Mouse (Mus musculus) lung, adult 2 months (tissue): ENCODE measurements around the gene Ptprd. TPM values are rescaled to one million over a fixed set of nuclear protein-coding genes. Genes with fewer than 3 reads are reported as not detected.

ENCODE experiments used
- DNase-seq: peaks from one replicate; pipeline ENCODE4 v3.0.0; 2022
- H3K4me1 ChIP-seq: fragments of 200-500 bp; 2 replicates; pipeline ENCODE4 v1.6.1; 2011; ENCODE audit warnings: low read length; ENCODE audit not compliant: control insufficient read depth, insufficient read depth
- H3K4me3 ChIP-seq: fragments of 200-500 bp; replicated peaks from 2 replicates; pipeline ENCODE3; 2011; ENCODE audit warnings: low read depth, mild to moderate bottlenecking, control low read depth, low read length; ENCODE audit errors: extremely low read depth
- CTCF ChIP-seq: fragments of 200-500 bp; IDR thresholded peaks from 2 replicates; pipeline ENCODE4 v1.5.1; 2011; ENCODE audit warnings: mild to moderate bottlenecking, low read length, control low read depth; ENCODE audit not compliant: insufficient read depth
- POLR2A ChIP-seq: fragments of 200-500 bp; IDR thresholded peaks from 2 replicates; pipeline ENCODE4 v1.6.1; 2011; ENCODE audit warnings: low read depth, mild to moderate bottlenecking, control low read depth, low read length, borderline replicate concordance; ENCODE audit errors: extremely low read depth
- WGBS: fragments of 180-500 bp; shearing (Covaris S2); methylation state at CpG from one replicate; pipeline ENCODE4 v1.1.7; 2018; 5-methylcytosine and 5-hydroxymethylcytosine counted together
- polyA plus RNA-seq: library from polyadenylated mRNA; depleted of rRNA; stranded (reverse); fragments of >200 nt; gene quantifications from 2 replicates; pipeline ENCODE4 v1.2.3, GENCODE M21; 2012

Ptprd gene
- polyA plus RNA-seq, 1 experiment = 13.4 TPM

DNA sequence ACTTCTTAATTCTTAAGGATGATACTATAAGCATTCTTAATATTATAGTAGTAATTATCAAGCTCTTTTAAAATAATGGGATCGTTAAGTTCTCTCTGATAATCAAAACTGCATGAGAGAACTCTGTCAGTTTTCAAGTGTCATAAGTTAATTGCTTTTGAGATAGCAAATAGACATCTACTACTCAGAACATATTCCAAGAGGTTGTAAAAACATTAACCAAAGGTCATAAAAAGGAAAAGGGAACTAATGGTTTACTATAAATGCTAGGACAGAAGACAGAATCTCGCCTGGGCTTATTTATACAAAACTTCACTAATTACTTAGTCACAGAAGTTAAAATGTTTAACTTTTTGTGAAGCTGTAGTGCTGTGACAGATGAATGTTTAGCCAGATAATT lies 494.0 kb downstream of the Ptprd start:
- WGBS = 37% methylated on average over 2 of the region's 2 CpGs
- DNase-seq = no peak
- Histone ChIP-seq H3K4me1 (no peaks in the 10 kb centered on the region), H3K4me3 (no peak overlapping the region)
- no peak for TF ChIP-seq CTCF
- no peak for TF ChIP-seq POLR2A

DNA sequence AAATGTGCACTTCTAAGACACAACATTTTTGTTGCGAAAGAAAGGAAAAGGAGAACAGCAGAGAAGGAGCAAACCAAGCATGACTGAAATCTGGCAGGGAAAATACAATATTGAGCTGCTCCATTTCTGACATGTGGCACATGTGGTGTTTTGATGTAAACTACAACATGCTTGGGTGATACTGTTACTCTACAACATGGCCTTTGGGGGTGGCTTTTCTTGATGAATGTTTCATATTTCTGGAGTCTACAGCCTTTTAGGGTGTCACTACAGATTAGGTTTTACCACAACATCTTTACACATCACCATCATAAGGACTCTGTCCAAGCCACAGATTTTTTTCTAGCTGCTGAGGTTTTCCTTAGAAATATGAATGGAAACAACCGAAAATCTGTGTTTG lies 501.5 kb downstream of the Ptprd start:
- H3K4me3 ChIP-seq = no peak overlapping the region
- TF ChIP-seq POLR2A (no peak), CTCF (no peak)
- DNase-seq = no peak
- WGBS = 64% methylated on average over 2 of the region's 2 CpGs
- H3K4me1 ChIP-seq = no peaks in the 10 kb centered on the region

GRCm38 (mm10) chr4:77698294-77698693 lies 513.5 kb downstream of the Ptprd start:
- no peaks in the 10 kb centered on the region for H3K4me1 ChIP-seq
- no peak for DNase-seq
- H3K4me3 ChIP-seq = no peak overlapping the region
- no peak for TF ChIP-seq POLR2A
- no peak for TF ChIP-seq CTCF
- 35% methylated on average over 2 of the region's 2 CpGs for WGBS

DNA sequence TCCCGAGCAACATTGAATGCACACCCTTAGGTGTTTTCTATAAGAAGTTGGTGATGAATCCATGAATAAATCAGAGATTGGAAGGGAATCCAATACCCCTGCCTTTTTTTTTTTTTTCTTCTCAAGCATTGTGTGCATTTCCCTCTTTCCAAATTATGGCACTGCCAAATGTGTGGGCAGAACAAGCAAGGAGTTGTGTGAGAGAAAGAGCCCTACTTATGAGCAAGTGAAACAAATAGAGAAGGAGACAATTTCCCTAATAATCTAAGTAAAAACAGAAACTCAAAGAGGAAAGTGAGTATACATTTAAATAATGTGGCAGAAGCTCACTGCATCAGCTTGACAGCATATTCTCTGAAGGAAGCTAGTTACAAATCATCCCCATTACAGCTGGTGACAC lies 536.0 kb downstream of the Ptprd start:
- WGBS = 58% methylated on average over 1 of the region's 1 CpGs

DNA sequence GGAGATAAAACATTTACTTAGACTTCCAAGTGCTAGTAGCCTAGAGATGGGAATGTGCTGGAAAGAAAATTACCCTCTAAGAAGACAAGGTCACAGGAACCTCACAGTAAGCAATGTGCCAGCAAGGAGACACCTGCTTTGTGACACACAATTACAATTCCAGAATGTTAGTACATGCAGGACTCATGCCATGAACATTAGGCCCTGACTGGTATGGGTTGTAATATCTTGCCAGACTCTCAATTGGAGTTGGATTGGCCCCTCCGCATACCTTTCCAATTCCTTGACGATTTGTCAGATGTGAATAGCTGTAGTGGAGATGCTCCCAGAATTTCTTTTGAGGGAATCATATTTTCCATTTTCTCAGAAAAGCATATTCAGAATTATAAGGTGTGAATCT lies 547.0 kb downstream of the Ptprd start:
- no peak overlapping the region for H3K4me3 ChIP-seq
- no peak for DNase-seq
- WGBS = 91% methylated on average over 2 of the region's 2 CpGs
- H3K4me1 ChIP-seq = no peaks in the 10 kb centered on the region
- TF ChIP-seq POLR2A = no peak
- no peak for TF ChIP-seq CTCF

More for the DNA sequence above, 536.0 kb downstream of the Ptprd start:
- no peak overlapping the region for H3K4me3 ChIP-seq
- H3K4me1 ChIP-seq = no peaks in the 10 kb centered on the region
- DNase-seq = no peak
- no peak for TF ChIP-seq POLR2A
- TF ChIP-seq CTCF = no peak

- no peak for TF ChIP-seq POLR2A
- no peak for TF ChIP-seq CTCF
Observed at GRCm38 (mm10) chr4:77662309-77662708, 549.5 kb downstream of the Ptprd start.

DNA sequence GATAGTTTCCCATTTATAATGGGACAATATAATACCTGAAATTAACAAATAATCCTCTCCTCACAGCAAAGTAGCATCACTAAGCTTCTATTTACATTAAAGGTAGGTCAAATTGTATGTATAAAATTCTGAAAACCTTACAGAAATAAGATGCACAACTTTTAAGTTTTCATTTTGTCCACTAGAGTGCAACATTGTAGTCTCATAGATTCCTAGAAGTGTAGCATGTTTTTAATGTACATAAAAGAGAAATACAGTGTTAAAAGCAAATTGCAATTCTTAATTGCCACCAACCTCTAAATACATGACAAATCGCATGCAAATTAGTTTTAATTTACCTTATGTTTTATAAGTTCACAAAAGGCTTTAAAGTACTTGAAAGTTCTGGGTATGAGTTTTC lies 556.1 kb downstream of the Ptprd start:
- 86% methylated on average over 1 of the region's 1 CpGs for WGBS
- no peak for TF ChIP-seq POLR2A
- no peak for TF ChIP-seq CTCF
- Histone ChIP-seq H3K4me3 (no peak overlapping the region), H3K4me1 (no peaks in the 10 kb centered on the region)
- DNase-seq = no peak

More at GRCm38 (mm10) chr4:77662309-77662708, 549.5 kb downstream of the Ptprd start:
- WGBS = 68% methylated on average over 1 of the region's 1 CpGs
- Histone ChIP-seq H3K4me1 (no peaks in the 10 kb centered on the region), H3K4me3 (no peak overlapping the region)
- DNase-seq = no peak

GRCm38 (mm10) chr4:77649615-77650325 lies 562.0 kb downstream of the Ptprd start:
- Histone ChIP-seq H3K4me3 (no peak overlapping the region), H3K4me1 (no peaks in the 10 kb centered on the region)
- TF ChIP-seq CTCF (no peak), POLR2A (no peak)
- no peak for DNase-seq
- 70% methylated on average over 3 of the region's 3 CpGs for WGBS

GRCm38 (mm10) chr4:77648911-77649310 lies 562.9 kb downstream of the Ptprd start:
- no peak for TF ChIP-seq CTCF
- no peak for TF ChIP-seq POLR2A
- DNase-seq = no peak
- 69% methylated on average over 2 of the region's 2 CpGs for WGBS

DNA sequence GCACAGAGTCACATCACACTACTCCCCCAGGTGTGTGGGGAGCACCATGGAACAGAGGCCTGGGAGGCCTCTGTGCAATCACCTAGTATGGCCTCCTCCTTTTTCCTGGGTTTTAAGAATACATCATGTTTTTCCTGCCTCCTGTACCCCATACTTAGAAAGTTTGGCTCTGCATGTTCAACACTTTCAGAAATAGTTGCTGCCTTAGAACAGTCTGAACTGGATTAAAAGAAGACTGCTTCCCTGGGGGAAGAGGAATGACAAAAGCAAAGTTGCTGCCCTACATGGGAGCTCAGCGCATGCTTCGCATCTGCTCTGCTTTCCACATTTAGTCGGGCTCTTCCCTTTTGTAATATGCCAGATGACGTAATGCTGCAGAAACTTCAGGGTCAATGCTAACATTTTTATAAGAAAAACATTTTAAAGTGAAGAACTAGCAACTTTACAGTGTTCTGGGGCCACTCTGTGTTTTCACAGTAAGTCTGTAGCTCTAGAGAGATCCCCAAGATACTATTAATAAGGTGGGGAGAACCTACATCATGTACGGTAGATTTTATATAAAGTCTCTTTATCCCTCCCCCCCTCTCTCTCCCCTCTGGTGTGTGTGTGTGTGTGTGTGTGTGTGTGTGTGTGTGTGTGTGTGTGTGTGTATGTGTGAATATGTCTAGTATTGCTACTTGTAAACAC lies 564.2 kb downstream of the Ptprd start:
- TF ChIP-seq POLR2A = no peak
- no peak for TF ChIP-seq CTCF
- H3K4me3 ChIP-seq = no peak overlapping the region
- DNase-seq = no peak
- 82% methylated on average over 5 of the region's 5 CpGs for WGBS
- H3K4me1 ChIP-seq = no peaks in the 10 kb centered on the region

More at GRCm38 (mm10) chr4:77648911-77649310, 562.9 kb downstream of the Ptprd start:
- H3K4me1 ChIP-seq = no peaks in the 10 kb centered on the region
- no peak overlapping the region for H3K4me3 ChIP-seq
